8 mouse cellular contexts compared by ENCODE assay signal in genomic region chr6:135011734-135012116, GRCm38 (mm10). TPM values are rescaled to one million over a fixed set of nuclear protein-coding genes. Genes with fewer than 3 reads are reported as not detected.
DNase-seq lines count a peak whose midpoint lies in the region; ATAC-seq lines count a peak whose summit lies in the region.

No protein-coding gene starts in this region.

- peak overlapping the region; percentile 79 for H3K4me3 ChIP-seq in lung, embryonic 15.5 days
- peak overlapping the region; percentile 65 for H3K4me3 ChIP-seq in limb, embryonic 12.5 days (replicated peaks)
- peak overlapping the region; percentile 66 for H3K4me3 ChIP-seq in neural tube, embryonic 15.5 days (replicated peaks)

- WGBS in lung, embryonic 15.5 days: under 1% methylated on average over 14 of the region's 14 CpGs
- WGBS in limb, embryonic 12.5 days: 2% methylated on average over 14 of the region's 14 CpGs
- 1% methylated on average over 14 of the region's 14 CpGs for WGBS in neural tube, embryonic 15.5 days

- peaks cover 10% of the 10 kb centered on the region; the same call in 1 of the 2 replicates for H3K4me1 ChIP-seq in lung, embryonic 15.5 days
- H3K4me1 ChIP-seq in limb, embryonic 12.5 days (replicated peaks): peaks cover 6% of the 10 kb centered on the region
- H3K4me1 ChIP-seq in neural tube, embryonic 15.5 days: peaks cover 11% of the 10 kb centered on the region

- H3K27ac ChIP-seq in lung, embryonic 15.5 days: peak overlapping the region; percentile 34; the same call in 1 of the 2 replicates
- no peak overlapping the region for H3K27ac ChIP-seq in limb, embryonic 12.5 days
- peak overlapping the region; percentile 34; the same call in 1 of the 2 replicates for H3K27ac ChIP-seq in neural tube, embryonic 15.5 days (replicated peaks)

- H3K27me3 ChIP-seq in lung, embryonic 15.5 days: no peaks in the 10 kb centered on the region
- H3K27me3 ChIP-seq in limb, embryonic 12.5 days: no peaks in the 10 kb centered on the region
- no peaks in the 10 kb centered on the region for H3K27me3 ChIP-seq in neural tube, embryonic 15.5 days (replicated peaks)

- peak; percentile 19; the same call in 1 of the 2 replicates for ATAC-seq in lung, embryonic 15.5 days (ENCODE audit: borderline replicate concordance, extremely low read depth, low FRiP score, low TSS enrichment)
- peak; percentile 60 for ATAC-seq in erythroblast, adult 5-6 weeks (replicated peaks; ENCODE audit: low FRiP score, poor library complexity, severe bottlenecking)
- peak; percentile 44; the same call in 1 of the 2 replicates for ATAC-seq in limb, embryonic 12.5 days (ENCODE audit: insufficient number of reproducible peaks, insufficient read depth, low FRiP score, low TSS enrichment, low read depth)
- peak; percentile 58 for ATAC-seq in neural tube, embryonic 15.5 days (ENCODE audit: low FRiP score)

- H3K9me3 ChIP-seq in lung, embryonic 15.5 days: no peaks in the 10 kb centered on the region
- no peaks in the 10 kb centered on the region for H3K9me3 ChIP-seq in limb, embryonic 12.5 days
- no peaks in the 10 kb centered on the region for H3K9me3 ChIP-seq in neural tube, embryonic 15.5 days (replicated peaks)

- peaks cover 35% of the 10 kb centered on the region for H3K36me3 ChIP-seq in lung, embryonic 15.5 days
- H3K36me3 ChIP-seq in limb, embryonic 12.5 days: peaks cover 31% of the 10 kb centered on the region
- H3K36me3 ChIP-seq in neural tube, embryonic 15.5 days: peaks cover 32% of the 10 kb centered on the region

- peak overlapping the region; percentile 66 for H3K4me2 ChIP-seq in lung, embryonic 15.5 days
- H3K4me2 ChIP-seq in limb, embryonic 12.5 days: peak overlapping the region; percentile 82
- H3K4me2 ChIP-seq in neural tube, embryonic 15.5 days: peak overlapping the region; percentile 82

- H3K9ac ChIP-seq in lung, embryonic 15.5 days: peak overlapping the region; percentile 78
- H3K9ac ChIP-seq in limb, embryonic 12.5 days (replicated peaks): peak overlapping the region; percentile 82
- H3K9ac ChIP-seq in neural tube, embryonic 15.5 days (replicated peaks): peak overlapping the region; percentile 67

- no peak for DNase-seq in lung, postnatal 14 days
- DNase-seq in cerebellum, postnatal 10 days: no peak
- DNase-seq in ovary, postnatal 14 days (ENCODE audit: low spot score): no peak
- no peak for DNase-seq in right cerebral cortex, postnatal 36 days (ENCODE audit: low spot score in 2 of 2)

RNA-seq across cellular contexts. Expression of gene Ddx47, which starts 0.3 kb away (rescaled TPM):
- 123 and 125 TPM in 2 replicates for polyA plus RNA-seq in lung, embryonic 15.5 days (2015; fragmentation: Nextera tagmentation; extraction: Ambion mirVana)
- 29.8 and 34.9 TPM in 2 replicates for total RNA-seq in erythroblast, adult 5-6 weeks (2015; ENCODE audit: low replicate concordance)
- 40.4 and 64.3 TPM in 2 replicates for total RNA-seq in erythroblast, adult 5-6 weeks (2017; ENCODE audit: low replicate concordance)
- 126 and 127 TPM in 2 replicates for polyA plus RNA-seq in limb, embryonic 12.5 days (2016; fragmentation: Nextera tagmentation; extraction: Ambion mirVana)
- polyA plus RNA-seq in neural tube, embryonic 15.5 days (2015; fragmentation: Nextera tagmentation; extraction: Ambion mirVana): 74.6 and 86.6 TPM in 2 replicates

RNA-seq across cellular contexts. Expression of gene Apold1, which starts 30.2 kb away (rescaled TPM):
- polyA plus RNA-seq in lung, embryonic 15.5 days (2015; fragmentation: Nextera tagmentation; extraction: Ambion mirVana): 1.5 and 1.7 TPM in 2 replicates
- total RNA-seq in erythroblast, adult 5-6 weeks (2015; ENCODE audit: low replicate concordance): 0.19 and 2.1 TPM in 2 replicates
- 4.9 and 6.4 TPM in 2 replicates for total RNA-seq in erythroblast, adult 5-6 weeks (2017; ENCODE audit: low replicate concordance)
- 4.5 and 5.2 TPM in 2 replicates for polyA plus RNA-seq in limb, embryonic 12.5 days (2016; fragmentation: Nextera tagmentation; extraction: Ambion mirVana)
- 4.0 and 4.1 TPM in 2 replicates for polyA plus RNA-seq in neural tube, embryonic 15.5 days (2015; fragmentation: Nextera tagmentation; extraction: Ambion mirVana)

RNA-seq across cellular contexts. Expression of gene Gprc5a, which starts 53.7 kb away (rescaled TPM):
- polyA plus RNA-seq in lung, embryonic 15.5 days (2015; fragmentation: Nextera tagmentation; extraction: Ambion mirVana): 72.4 and 85.7 TPM in 2 replicates
- not detected in 2 replicates for total RNA-seq in erythroblast, adult 5-6 weeks (2015; ENCODE audit: low replicate concordance)
- total RNA-seq in erythroblast, adult 5-6 weeks (2017; ENCODE audit: low replicate concordance): not detected in 2 replicates
- 1.5 and 1.6 TPM in 2 replicates for polyA plus RNA-seq in limb, embryonic 12.5 days (2016; fragmentation: Nextera tagmentation; extraction: Ambion mirVana)
- polyA plus RNA-seq in neural tube, embryonic 15.5 days (2015; fragmentation: Nextera tagmentation; extraction: Ambion mirVana): 0.40 and 3.3 TPM in 2 replicates

Comparison
In these comparisons a context has a peak if more than half of its experiments do, and no peak if none do; other contexts are left out.
1. RNA of gene Gprc5a, which starts 53.7 kb away (polyA plus RNA-seq): 72.4 to 85.7 TPM in lung, embryonic 15.5 days; 1.5 to 1.6 TPM in limb, embryonic 12.5 days and 0.40 to 3.3 TPM in neural tube, embryonic 15.5 days; every median in the first group is over 10 times any median in the second.
2. Peak in every context shown above with its lines, with median percentiles within 50 percentile points of each other: ATAC-seq, H3K4me2 ChIP-seq, H3K4me3 ChIP-seq and H3K9ac ChIP-seq.